Mouse (Mus musculus) intestine, embryonic 14.5 days (tissue): ENCODE data around the gene Cse1l. TPM values are rescaled to one million over a fixed set of nuclear protein-coding genes. Genes with fewer than 3 reads are reported as not detected.

Source experiments
- ATAC-seq: fragments of 200-750 bp; cut with Nextera tagmentation; replicated peaks from 2 replicates; pipeline ENCODE4 v1.8.0; 2017; ENCODE audit warnings: low read depth, moderate number of reproducible peaks, moderate TSS enrichment, moderate library complexity; ENCODE audit not compliant: low FRiP score, low TSS enrichment
- DNase-seq: peaks from one replicate; pipeline ENCODE4 v3.0.0-alpha.2; 2018; ENCODE audit warnings: low spot score
- H3K27ac ChIP-seq: fragments of 300-500 bp; sonication (generic); 2 replicates; pipeline ENCODE4 v1.5.1; 2014; ENCODE audit warnings: low read depth, mild to moderate bottlenecking, control low read depth
- H3K27me3 ChIP-seq: fragments of 300-500 bp; sonication (generic); replicated peaks from 2 replicates; pipeline ENCODE4 v1.6.1; 2014; ENCODE audit warnings: low read length, control low read depth; ENCODE audit not compliant: control insufficient read depth, insufficient read depth
- H3K36me3 ChIP-seq: fragments of 300-500 bp; sonication (generic); 2 replicates; pipeline ENCODE4 v1.6.1; 2014; ENCODE audit warnings: low read length, control low read depth; ENCODE audit not compliant: control insufficient read depth, insufficient read depth
- H3K4me1 ChIP-seq: fragments of 300-500 bp; sonication (generic); replicated peaks from 2 replicates; pipeline ENCODE4 v1.6.1; 2014; ENCODE audit warnings: low read length, control low read depth, mixed read lengths; ENCODE audit not compliant: control insufficient read depth, insufficient read depth
- H3K4me2 ChIP-seq: fragments of 300-500 bp; sonication (generic); 2 replicates; pipeline ENCODE4 v1.6.1; 2014; ENCODE audit warnings: low read length
- H3K4me3 ChIP-seq: fragments of 300-500 bp; sonication (generic); 2 replicates; pipeline ENCODE4 v1.5.1; 2014; ENCODE audit warnings: low read depth, low read length, control low read depth, mixed read lengths
- H3K9ac ChIP-seq: fragments of 300-500 bp; sonication (generic); 2 replicates; pipeline ENCODE4 v1.6.1; 2014; ENCODE audit warnings: mild to moderate bottlenecking, low read length
- H3K9me3 ChIP-seq: fragments of 300-500 bp; sonication (generic); 2 replicates; pipeline ENCODE4 v1.6.1; 2016; ENCODE audit warnings: low read length, control low read depth; ENCODE audit not compliant: control insufficient read depth
- WGBS: fragments of 180-500 bp; shearing (Covaris S2); extraction: QIAGEN DNeasy Blood & Tissue Kit; methylation state at CpG from one replicate; pipeline ENCODE4 v1.1.7; 2014; 5-methylcytosine and 5-hydroxymethylcytosine counted together
- polyA plus RNA-seq: library from polyadenylated mRNA; unstranded; fragments of >200 nt; fragmentation: Nextera tagmentation; extraction: Ambion mirVana; gene quantifications from 2 replicates; pipeline ENCODE4 v1.2.1, GENCODE M21; 2014

The Cse1l gene
- polyA plus RNA-seq, 1 experiment from 2014 or later, result 131 TPM

GRCm38 (mm10) chr2:166909729-166910128 is 3.9 kb downstream of the Cse1l start:
- H3K4me1 ChIP-seq, result peaks cover 7% of the 10 kb centered on the region

GRCm38 (mm10) chr2:166910536-166910935 is 4.7 kb downstream of the Cse1l start:
- H3K9me3 ChIP-seq, result no peaks in the 10 kb centered on the region
- H3K4me3 ChIP-seq, result no peak overlapping the region
- peaks cover 7% of the 10 kb centered on the region; the same call in 1 of the 2 replicates for H3K36me3 ChIP-seq
- no peak overlapping the region for H3K27ac ChIP-seq
- ATAC-seq (no peak), DNase-seq (no peak)
- peaks cover 7% of the 10 kb centered on the region for H3K4me1 ChIP-seq
- no peak overlapping the region for H3K4me2 ChIP-seq
- WGBS, result 85% methylated on average over 8 of the region's 8 CpGs
- no peaks in the 10 kb centered on the region for H3K27me3 ChIP-seq
- H3K9ac ChIP-seq, result no peak overlapping the region

More at GRCm38 (mm10) chr2:166909729-166910128, 3.9 kb downstream of the Cse1l start:
- Histone ChIP-seq H3K27me3 (no peaks in the 10 kb centered on the region), H3K9me3 (no peaks in the 10 kb centered on the region), H3K4me3 (no peak overlapping the region), H3K27ac (no peak overlapping the region), H3K9ac (no peak overlapping the region), H3K36me3 (peaks cover 7% of the 10 kb centered on the region; the same call in 1 of the 2 replicates), H3K4me2 (no peak overlapping the region)
- WGBS, result 98% methylated on average over 3 of the region's 3 CpGs
- DNase-seq (no peak), ATAC-seq (no peak)

DNA sequence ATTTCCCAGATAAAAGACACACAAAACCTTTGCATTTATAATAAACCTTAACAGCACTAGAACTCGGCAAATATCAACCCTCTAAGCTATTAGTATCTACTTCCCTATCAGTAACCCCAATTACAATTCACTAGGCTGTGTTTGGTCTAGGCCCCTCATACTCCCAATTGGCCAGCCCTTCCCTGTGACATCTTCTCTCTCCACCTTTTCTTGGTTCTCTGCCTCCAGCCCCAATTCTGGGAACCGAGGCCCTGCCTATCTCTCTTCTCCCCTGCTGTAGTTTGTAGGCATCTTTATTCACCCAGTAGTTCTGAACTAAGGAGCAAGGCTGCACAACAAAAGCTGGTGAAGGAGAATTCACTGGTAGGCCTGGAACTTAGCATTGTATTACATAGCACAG is 18.1 kb downstream of the Cse1l start:
- no peaks in the 10 kb centered on the region for H3K9me3 ChIP-seq
- H3K27ac ChIP-seq, result no peak overlapping the region
- H3K4me2 ChIP-seq, result no peak overlapping the region
- no peak overlapping the region for H3K9ac ChIP-seq
- H3K27me3 ChIP-seq, result no peaks in the 10 kb centered on the region
- H3K36me3 ChIP-seq, result peaks cover 97% of the 10 kb centered on the region
- DNase-seq (no peak), ATAC-seq (no peak)
- no peak overlapping the region for H3K4me3 ChIP-seq
- no peaks in the 10 kb centered on the region for H3K4me1 ChIP-seq
- 87% methylated on average over 2 of the region's 2 CpGs for WGBS

- H3K4me1 ChIP-seq, result no peaks in the 10 kb centered on the region
- 95% methylated on average over 6 of the region's 6 CpGs for WGBS
- peaks cover 96% of the 10 kb centered on the region for H3K36me3 ChIP-seq
Measured at GRCm38 (mm10) chr2:166933943-166934342, 28.1 kb downstream of the Cse1l start.

GRCm38 (mm10) chr2:166934416-166934815 is 28.6 kb downstream of the Cse1l start:
- ATAC-seq (no peak), DNase-seq (no peak)
- Histone ChIP-seq H3K4me2 (no peak overlapping the region), H3K4me1 (no peaks in the 10 kb centered on the region), H3K9ac (no peak overlapping the region), H3K4me3 (no peak overlapping the region), H3K36me3 (peaks cover 96% of the 10 kb centered on the region), H3K27me3 (no peaks in the 10 kb centered on the region), H3K27ac (no peak overlapping the region), H3K9me3 (no peaks in the 10 kb centered on the region)
- WGBS, result 86% methylated on average over 5 of the region's 5 CpGs

More at GRCm38 (mm10) chr2:166933943-166934342, 28.1 kb downstream of the Cse1l start:
- H3K4me3 ChIP-seq, result no peak overlapping the region
- no peak overlapping the region for H3K9ac ChIP-seq
- no peak for DNase-seq
- no peak overlapping the region for H3K4me2 ChIP-seq
- H3K27me3 ChIP-seq, result no peaks in the 10 kb centered on the region
- H3K9me3 ChIP-seq, result no peaks in the 10 kb centered on the region
- no peak overlapping the region for H3K27ac ChIP-seq
- no peak for ATAC-seq

DNA sequence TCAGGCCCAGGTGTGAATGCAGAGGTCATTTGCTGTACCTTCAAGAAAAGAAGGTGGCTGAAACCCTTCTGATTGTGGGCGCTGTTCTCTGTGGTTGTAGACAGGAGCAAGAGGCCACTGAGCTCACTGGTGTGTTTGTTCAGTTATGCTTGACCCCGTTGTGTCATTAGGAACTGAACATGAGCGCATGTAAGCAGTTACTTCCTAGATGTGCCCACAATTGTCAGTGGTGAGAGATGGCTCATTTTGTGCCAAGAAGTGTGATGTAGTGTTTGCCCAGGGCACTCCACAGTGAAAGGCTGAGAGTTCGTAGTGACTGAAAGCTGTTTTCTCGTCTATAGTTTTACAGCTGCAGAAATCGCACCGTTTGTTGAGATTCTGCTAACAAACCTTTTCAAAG is 29.7 kb downstream of the Cse1l start:
- no peaks in the 10 kb centered on the region for H3K9me3 ChIP-seq
- H3K4me1 ChIP-seq, result no peaks in the 10 kb centered on the region
- no peak for DNase-seq
- H3K9ac ChIP-seq, result no peak overlapping the region
- H3K36me3 ChIP-seq, result peaks cover 94% of the 10 kb centered on the region
- ATAC-seq, result no peak
- H3K27me3 ChIP-seq, result no peaks in the 10 kb centered on the region
- no peak overlapping the region for H3K27ac ChIP-seq
- H3K4me3 ChIP-seq, result no peak overlapping the region
- no peak overlapping the region for H3K4me2 ChIP-seq
- WGBS, result 92% methylated on average over 7 of the region's 7 CpGs

DNA sequence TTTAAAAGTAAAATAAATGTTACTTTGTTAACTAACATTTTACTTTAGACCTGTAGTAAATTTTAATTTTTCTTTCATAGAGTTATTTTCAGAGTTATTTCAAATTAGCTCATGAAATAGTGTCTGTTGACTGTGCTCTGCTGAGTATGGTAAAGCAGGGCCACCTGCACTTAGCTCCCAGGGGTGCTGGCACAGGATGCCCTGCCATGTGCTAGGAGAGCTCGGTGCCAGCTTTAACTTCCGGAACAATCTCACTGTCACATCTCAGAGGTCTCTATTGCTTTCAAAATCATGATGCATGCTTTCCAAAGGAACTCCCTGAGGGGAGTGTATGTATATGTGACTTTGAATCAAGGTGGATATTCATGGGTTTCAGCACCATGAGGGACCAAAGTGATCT is 30.3 kb downstream of the Cse1l start:
- H3K27ac ChIP-seq, result no peak overlapping the region
- DNase-seq (no peak), ATAC-seq (no peak)
- H3K27me3 ChIP-seq, result no peaks in the 10 kb centered on the region
- peaks cover 94% of the 10 kb centered on the region for H3K36me3 ChIP-seq
- H3K4me3 ChIP-seq, result no peak overlapping the region
- H3K9me3 ChIP-seq, result no peaks in the 10 kb centered on the region
- no peak overlapping the region for H3K9ac ChIP-seq
- H3K4me2 ChIP-seq, result no peak overlapping the region
- 93% methylated on average over 2 of the region's 2 CpGs for WGBS
- H3K4me1 ChIP-seq, result no peaks in the 10 kb centered on the region

DNA sequence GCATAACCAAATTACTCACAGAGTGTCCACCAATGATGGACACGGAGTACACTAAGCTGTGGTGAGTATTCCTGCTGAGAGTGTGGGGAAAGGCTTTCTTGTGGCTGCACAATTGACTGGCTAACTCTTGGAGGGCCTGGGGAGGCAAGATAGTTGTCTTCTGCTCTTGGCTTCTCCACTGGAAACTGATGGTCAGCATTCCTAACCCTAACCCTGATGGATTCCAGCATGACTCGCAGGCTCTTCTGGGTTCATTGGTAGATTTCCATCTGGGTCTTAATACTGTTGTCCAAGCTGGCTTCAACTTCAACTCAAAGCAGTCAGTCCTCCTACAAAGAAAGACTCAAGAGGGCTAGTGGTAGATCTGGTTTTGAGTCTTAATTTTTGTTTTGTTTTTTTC is 37.3 kb downstream of the Cse1l start:
- DNase-seq (no peak), ATAC-seq (no peak)
- Histone ChIP-seq H3K4me2 (no peak overlapping the region), H3K27me3 (no peaks in the 10 kb centered on the region), H3K4me3 (no peak overlapping the region), H3K9ac (no peak overlapping the region), H3K36me3 (peaks cover 93% of the 10 kb centered on the region), H3K9me3 (no peaks in the 10 kb centered on the region), H3K4me1 (no peaks in the 10 kb centered on the region), H3K27ac (no peak overlapping the region)
- WGBS, result 92% methylated on average over 2 of the region's 2 CpGs

DNA sequence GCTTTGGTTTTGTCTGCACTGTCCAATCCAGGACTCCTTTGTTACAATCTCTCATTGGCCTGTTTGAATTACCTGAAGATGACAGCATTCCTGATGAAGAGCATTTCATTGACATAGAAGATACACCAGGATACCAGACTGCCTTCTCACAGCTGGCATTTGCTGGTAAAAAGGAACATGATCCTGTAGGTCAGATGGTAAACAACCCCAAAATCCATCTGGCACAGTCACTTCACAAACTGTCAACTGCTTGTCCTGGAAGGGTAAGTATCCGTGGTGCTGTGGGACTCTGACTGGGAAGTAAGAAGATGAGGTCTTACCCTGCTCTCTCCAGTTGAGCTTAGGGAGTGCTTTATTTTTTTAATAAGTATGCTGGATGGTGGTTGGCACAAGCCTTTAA is 38.5 kb downstream of the Cse1l start:
- no peak for ATAC-seq
- no peak for DNase-seq
- Histone ChIP-seq H3K27me3 (no peaks in the 10 kb centered on the region), H3K9me3 (no peaks in the 10 kb centered on the region), H3K9ac (no peak overlapping the region), H3K36me3 (peaks cover 93% of the 10 kb centered on the region), H3K4me2 (no peak overlapping the region), H3K4me1 (no peaks in the 10 kb centered on the region), H3K27ac (no peak overlapping the region), H3K4me3 (no peak overlapping the region)
- 90% methylated on average over 1 of the region's 1 CpGs for WGBS
